Mouse (Mus musculus): ENCODE results near the gene Ube2l3.
"Not testable (repeated sequence)": the region's sequence is repeated elsewhere in the genome, so short reads cannot be mapped to it uniquely, and the experiment has no call there.

Gene Ube2l3

GRCm38 (mm10) chr16:17208389-17209361 lies 6.2 kb upstream of the Ube2l3 start, which contains the start of gene Rimbp3:
Gene Rimbp3 (plus strand): TSS chr16:17208603.
- DNase-seq (ENCODE audit: low spot score in 2 of 2), result peak; percentile 71 to 84

DNA sequence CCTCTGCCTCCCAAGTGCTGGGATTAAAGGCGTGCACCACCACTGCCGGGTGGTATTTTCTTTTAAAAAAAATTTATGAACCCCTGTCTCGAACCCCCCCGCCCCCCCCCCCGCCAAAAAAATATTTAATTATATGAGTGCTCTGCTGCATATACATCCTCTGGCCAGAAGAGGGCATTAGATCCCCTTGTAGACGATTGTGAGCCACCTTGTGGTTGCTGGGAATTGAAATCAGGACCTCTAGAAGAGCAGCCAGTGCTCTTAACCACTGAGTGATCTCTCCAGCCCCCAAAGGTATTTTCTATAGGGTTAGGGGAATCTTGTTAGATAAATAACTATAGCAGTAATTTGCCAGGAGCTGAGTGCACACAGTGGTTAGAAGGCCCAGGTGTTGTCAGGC lies 2.5 kb upstream of the Ube2l3 start:
- no peak for DNase-seq (ENCODE audit: low spot score in 2 of 2)

DNA sequence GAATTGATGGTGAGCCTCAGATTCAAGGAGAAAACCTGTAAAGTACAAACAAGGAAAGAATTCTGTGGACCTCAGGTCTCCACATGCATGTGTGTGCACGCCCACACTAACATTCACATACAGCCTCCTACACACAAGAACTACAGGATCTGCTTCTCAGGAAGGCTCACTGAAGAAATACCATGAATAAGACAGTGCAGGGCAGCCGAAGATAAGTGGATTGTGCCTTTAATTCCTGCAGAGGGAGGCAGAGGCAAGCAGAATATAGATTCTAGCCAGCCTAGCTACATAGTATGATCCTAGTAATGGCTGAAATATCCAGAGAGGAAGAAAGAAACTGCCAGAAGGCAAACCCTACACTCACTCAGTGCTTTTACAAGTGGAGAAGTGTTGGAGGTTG lies 472 bp downstream of the Ube2l3 start:
- DNase-seq (ENCODE audit: low spot score in 2 of 2), result peak in 1 of 2 experiments; percentile 8

DNA sequence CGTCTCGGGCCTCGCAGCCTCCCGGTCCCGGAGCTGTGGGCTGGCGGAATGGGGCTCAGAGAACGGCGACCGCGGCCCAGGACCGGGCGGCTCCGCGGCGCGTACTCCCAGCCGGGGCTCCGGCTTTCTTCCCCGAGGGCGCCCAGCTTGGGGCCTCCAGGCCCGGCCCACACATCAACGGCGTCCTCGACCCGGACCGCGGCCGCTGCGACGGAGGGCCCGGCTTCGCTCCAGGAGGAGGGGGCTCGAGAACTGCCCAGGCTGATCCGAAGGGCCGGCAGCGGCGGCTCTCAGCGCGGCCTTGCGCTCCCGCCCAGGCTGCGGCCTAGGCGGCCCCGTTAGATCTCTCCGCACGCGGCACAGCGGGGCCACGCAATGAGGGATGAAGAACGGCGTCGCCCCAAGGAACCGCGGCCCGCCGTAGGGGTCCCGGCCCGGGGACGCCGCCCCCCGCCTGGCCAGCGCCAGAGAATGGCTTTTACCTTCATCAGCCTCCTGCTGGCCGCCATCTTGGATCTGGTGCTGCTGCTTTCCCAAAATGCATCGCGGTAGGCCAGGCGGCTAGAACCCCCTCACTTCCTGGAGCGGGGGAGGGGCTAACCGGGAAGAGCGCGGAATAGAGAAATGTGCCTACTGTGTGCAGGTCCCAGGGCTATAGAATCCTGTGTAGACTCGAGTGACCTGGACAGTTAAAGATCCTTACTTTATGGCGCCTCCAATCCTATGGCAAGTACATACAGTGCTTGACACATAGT lies 1.3 kb downstream of the Ube2l3 start:
- peak; percentile 84 to 90 for DNase-seq (ENCODE audit: low spot score in 2 of 2)

DNA sequence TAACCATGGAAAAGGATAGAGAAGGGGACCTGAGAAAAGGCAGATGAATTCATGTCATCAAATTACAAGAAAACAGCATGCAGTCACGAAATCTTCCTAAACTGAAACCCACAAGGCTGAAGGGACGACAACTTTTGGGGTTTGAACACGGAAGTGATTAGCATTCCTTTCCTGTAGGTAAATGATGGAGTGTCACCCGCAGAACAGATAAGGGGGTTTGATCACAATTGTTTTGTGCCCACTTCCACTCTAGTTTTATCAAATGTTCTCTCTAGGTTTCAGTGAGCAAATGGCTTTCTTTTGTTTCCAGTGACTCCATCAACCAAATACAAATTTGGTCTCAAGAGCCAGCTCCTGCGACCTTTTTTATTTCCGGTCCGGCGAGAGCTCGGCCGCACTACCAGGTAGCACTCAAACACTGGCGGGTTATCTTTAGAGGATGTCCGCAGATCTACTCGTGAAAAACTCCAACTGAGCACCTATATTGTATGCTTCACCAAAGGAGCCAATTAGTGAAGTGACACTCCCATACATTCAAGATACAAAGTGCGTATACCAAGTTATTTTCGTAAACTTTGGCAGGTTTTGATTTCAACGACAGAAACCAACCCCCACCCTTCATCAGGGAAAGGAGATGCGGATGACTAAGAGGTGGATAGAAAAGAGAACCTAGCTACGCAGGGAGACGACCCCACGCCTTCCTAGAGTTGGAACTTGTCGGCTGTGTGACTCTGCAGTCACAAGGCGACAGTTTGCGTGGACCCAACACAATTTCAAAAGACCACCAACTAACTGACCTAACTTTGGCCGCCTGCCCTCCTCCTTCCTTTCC lies 2.1 kb downstream of the Ube2l3 start:
- DNase-seq (ENCODE audit: low spot score in 2 of 2), result no peak

DNA sequence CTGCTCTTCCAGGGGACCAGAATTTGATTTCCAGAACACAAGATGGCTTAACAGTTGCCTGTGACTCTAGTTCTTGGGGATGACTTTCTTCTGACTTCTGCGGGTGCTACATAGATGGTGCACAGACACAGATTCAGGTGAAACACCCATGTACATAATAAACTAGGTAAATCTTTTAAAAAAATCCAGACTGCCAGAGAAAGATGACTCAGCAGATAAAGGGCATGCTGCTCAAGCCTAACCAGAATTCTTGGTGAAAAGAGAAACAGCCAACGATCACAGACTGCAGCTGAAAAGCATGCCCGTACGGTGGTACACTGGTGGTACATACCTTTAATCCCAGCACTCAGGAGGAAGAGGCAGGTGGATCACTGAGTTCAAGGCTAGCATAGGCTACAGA lies 8.6 kb downstream of the Ube2l3 start:
- DNase-seq (ENCODE audit: low spot score in 2 of 2), result no peak

- no peak for DNase-seq (ENCODE audit: low spot score in 2 of 2)
Observed at GRCm38 (mm10) chr16:17185475-17185874, 17.0 kb downstream of the Ube2l3 start.

GRCm38 (mm10) chr16:17183003-17183402 lies 19.4 kb downstream of the Ube2l3 start:
- no peak for DNase-seq (ENCODE audit: low spot score in 2 of 2)

- DNase-seq (ENCODE audit: low spot score in 2 of 2), result no peak
Observed at GRCm38 (mm10) chr16:17182136-17182535, 20.3 kb downstream of the Ube2l3 start.

- DNase-seq (ENCODE audit: low spot score in 2 of 2), result no peak
Observed at GRCm38 (mm10) chr16:17181382-17181781, 21.1 kb downstream of the Ube2l3 start.

GRCm38 (mm10) chr16:17179706-17180105 lies 22.7 kb downstream of the Ube2l3 start:
- DNase-seq (ENCODE audit: low spot score in 2 of 2), result no peak

DNA sequence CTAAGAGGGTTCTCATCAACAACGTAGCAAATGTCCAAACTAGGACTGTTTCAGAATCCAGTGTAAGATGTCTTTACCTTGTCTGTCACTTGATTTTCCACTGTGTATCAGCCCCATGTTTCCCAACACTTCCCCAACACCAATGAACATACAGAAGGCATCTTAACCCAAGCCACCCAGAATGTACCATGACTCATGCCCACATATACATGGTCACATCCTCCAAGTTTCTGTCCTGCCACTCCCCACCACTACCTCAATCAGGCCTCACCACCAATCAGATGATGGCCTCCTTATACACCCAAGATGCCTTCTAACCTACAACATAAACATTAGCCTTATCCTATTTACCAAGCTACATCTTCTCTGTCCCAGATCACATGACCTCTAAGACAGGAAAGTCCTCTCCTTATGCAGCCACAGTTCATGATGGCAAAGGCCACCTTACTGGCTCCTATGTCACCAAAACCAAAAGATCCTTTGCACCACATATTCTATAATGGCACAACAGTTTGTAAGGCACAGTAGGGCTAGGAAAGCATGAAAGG lies 24.8 kb downstream of the Ube2l3 start:
- no peak for DNase-seq (ENCODE audit: low spot score in 2 of 2)

DNA sequence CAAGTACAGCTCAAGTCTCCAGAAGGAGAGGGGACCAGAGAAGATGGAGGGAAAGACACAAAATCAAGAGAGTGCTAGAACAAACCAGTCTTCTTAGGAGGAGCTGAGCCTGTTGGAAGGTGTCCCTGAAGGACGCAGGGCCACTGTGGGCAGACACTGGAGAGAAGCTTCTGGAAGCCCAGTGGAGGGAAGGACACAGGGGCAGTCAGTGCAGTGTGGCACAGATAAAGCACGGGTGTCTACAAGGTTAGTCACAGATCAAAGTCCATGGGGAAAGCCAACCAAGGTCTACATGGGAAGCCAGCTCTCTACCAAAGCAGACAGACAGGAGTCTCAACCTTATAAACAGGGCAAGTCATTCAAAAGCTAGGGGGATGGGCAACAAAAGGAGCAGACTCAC lies 26.7 kb downstream of the Ube2l3 start:
- DNase-seq (ENCODE audit: low spot score in 2 of 2), result no peak

DNA sequence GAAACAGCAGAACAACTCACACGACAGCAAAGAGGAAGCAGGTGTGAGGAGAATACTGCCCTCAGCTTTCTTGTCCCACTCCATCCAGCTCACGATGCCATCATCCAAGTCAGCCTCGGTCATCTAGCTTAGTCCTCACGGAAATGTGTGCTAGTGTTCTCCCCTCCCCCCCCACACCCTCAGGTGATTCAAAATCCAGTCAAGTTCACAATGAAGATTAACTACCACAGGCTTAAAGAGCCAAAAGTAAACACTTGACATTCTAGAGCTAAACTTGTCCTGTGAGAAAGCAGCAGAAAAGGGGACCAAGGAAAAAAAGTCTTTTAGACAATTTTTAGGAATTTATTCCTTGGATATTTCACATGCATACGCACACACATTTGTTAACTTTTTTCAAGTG lies 34.4 kb downstream of the Ube2l3 start:
- DNase-seq (ENCODE audit: low spot score in 2 of 2), result no peak

DNA sequence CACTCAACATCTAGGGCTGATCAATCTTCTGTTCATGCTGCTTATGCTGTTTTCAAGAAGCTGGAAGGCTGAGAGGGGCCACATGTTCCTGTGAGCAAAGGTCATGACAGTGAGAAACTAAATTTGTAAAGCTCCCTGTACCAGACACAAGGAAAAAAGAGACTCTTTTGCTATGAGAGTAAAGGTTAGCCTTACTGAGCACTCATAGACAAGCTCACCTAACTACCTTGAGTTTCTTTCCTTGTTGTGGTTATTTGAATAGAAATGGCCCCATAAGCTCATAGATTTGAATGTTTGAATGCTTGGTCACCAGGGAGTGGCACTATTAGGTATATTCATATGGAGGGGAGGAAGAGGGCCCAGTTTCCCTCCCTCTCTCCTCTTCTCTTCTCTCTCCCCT lies 35.3 kb downstream of the Ube2l3 start:
- no peak for DNase-seq (ENCODE audit: low spot score in 2 of 2)

DNA sequence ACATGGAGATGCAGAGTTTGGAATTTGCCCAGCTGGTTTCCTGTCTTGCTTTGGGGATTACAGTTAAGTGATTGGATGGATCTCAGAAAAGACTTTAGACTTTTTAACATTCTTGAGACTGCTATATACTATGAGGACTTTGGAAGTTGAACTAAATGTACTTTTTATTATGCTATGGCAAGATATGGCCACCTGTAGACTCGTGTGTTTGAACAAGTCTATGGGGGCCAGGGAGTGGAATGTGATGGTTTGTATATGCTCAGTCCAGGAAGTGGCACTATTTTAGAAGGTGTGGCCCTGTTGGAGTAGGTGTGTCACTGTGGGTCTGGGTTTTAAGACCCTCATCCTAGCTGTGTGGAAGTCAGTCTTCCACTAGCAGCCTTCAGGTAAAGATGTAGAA lies 37.0 kb downstream of the Ube2l3 start:
- not testable (repeated sequence) for DNase-seq (ENCODE audit: low spot score in 2 of 2)

DNA sequence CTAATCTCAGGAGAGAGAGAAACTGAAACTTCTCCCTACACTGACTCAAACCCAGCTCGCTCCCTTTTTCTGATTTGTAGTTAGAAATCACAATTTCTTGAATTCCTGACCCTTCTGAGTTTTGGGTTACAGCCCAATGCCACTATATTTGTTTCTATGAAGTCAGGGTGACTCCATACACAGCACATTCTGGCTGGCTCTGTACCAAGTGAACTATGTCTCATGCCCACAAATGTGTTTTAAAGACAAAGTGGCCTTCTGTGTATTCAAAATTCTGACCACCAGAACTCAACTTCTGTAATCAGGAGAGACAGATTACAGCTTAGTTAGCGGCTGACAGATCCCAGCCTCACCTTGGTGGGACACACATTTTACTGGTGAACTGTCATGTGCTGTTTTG lies 48.1 kb downstream of the Ube2l3 start:
- DNase-seq (ENCODE audit: low spot score in 2 of 2), result no peak

- DNase-seq (ENCODE audit: low spot score in 2 of 2), result no peak
Observed at GRCm38 (mm10) chr16:17151874-17152273, 50.6 kb downstream of the Ube2l3 start.

GRCm38 (mm10) chr16:17150520-17151258 lies 51.8 kb downstream of the Ube2l3 start:
- DNase-seq (ENCODE audit: low spot score in 2 of 2), result no peak

- DNase-seq (ENCODE audit: low spot score in 2 of 2), result no peak
Observed at GRCm38 (mm10) chr16:17148084-17148483, 54.4 kb downstream of the Ube2l3 start.
